Mouse (Mus musculus): ENCODE data around the gene Zfp280d. TPM values are rescaled to one million over a fixed set of nuclear protein-coding genes. Genes with fewer than 3 reads are reported as not detected.

The Zfp280d gene
- polyA plus RNA-seq, 1 experiment from 2014 or later: 47.4 TPM

DNA sequence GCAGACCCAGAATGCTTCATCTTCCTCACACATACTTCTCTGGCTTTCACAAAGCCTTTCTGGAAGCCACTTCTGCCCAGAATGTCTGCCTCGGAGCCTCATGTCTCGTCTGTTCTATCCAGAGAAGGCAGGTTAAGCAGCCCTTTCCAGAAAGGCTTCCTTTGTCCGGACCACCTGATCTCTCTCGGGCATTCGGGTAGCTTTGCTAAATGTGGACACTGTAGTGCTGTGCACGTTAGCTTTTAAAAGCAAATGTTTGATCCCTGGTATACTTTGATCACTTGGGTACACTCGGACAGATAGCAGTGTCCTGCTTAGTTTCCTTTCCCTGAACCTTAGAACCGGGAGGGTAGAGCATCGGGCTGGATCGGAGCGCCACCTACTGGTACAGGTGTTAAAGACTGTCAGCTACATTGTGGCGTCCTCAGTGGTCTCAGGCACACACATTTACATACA, 133.5 kb downstream of the Zfp280d start:
- DNase-seq (ENCODE audit: low spot score): peak; percentile 83
- H3K4me1 ChIP-seq: peaks cover 17% of the 10 kb centered on the region
- 16% methylated on average over 12 of the region's 12 CpGs for WGBS
- H3K27ac ChIP-seq (replicated peaks): peak overlapping the region; percentile 39; the same call in 1 of the 2 replicates
- no peaks in the 10 kb centered on the region for H3K36me3 ChIP-seq
- H3K27me3 ChIP-seq (ENCODE audit: low read depth, poor library complexity, severe bottlenecking): no peaks in the 10 kb centered on the region
- H3K4me3 ChIP-seq: peak overlapping the region; percentile 23; the same call in 1 of the 2 replicates
- H3K9me3 ChIP-seq (replicated peaks): no peaks in the 10 kb centered on the region

DNA sequence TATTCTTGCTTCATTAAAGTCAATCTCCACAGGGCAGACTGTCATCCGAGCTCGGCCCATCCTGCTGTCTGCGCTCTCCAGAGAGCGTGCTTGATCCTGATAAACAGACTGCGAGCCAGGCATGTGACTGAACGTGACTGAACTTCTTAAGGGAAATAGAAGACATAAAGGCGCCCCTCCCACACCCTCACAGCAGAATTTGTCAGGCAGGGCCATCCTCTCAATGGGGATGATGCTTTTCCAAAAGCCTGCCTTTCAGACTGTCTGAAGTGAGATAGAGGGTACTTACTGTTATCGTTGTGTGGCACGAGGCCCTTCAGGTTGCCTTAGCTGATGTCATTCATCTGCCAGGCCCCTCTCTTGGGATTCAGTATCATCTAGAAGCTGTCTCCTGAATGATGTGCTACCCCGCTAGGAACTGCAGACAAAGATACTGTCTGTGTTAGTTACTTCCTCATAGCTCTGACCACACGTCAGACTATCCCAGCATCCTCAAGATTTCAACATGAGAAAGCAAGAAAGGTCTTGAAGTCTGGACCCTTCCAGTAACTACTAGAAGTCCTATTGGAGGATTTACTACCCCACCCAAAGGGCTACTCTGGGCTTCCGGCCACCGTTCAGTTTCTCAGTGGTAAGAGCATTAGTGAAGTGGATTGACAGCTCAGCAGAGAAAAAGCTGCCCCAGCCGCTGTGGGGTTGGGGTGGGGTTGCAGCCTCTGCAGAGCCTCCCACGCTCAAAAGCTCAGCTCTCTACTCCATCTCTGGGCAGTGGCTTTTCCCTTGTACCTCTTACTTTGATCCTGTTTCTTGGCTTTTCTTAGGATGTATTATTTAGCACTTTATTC, 134.9 kb downstream of the Zfp280d start:
- no peak overlapping the region for H3K27ac ChIP-seq (replicated peaks)
- WGBS: 54% methylated on average over 15 of the region's 15 CpGs
- no peaks in the 10 kb centered on the region for H3K27me3 ChIP-seq (ENCODE audit: low read depth, poor library complexity, severe bottlenecking)
- peaks cover 17% of the 10 kb centered on the region for H3K4me1 ChIP-seq
- DNase-seq (ENCODE audit: low spot score): no peak
- H3K4me3 ChIP-seq: no peak overlapping the region
- H3K36me3 ChIP-seq: no peaks in the 10 kb centered on the region
- H3K9me3 ChIP-seq (replicated peaks): no peaks in the 10 kb centered on the region

DNA sequence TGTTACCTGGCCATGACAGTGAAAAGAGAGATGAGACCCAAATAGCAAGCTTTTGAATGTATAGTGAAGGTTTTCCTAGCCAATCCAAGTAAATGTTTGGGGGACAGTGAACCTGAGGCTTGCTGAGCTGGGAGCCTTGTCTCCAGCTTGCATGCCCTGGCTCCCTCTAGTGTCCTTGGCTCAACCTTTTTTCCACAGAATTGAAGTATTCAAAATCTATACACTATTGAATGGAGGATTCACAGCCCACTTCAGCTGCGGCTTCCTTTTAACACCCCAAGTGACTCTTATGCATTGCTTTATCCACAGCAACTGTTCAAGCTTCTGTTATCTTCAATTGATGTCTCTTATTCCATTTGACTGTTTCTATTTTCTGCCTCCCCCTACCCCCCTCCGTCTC, 137.1 kb downstream of the Zfp280d start:
- 90% methylated on average over 2 of the region's 2 CpGs for WGBS
- Histone ChIP-seq H3K4me3 (no peak overlapping the region), H3K27ac (replicated peaks) (no peak overlapping the region), H3K4me1 (peaks cover 17% of the 10 kb centered on the region), H3K9me3 (replicated peaks) (no peaks in the 10 kb centered on the region), H3K27me3 (ENCODE audit: low read depth, poor library complexity, severe bottlenecking) (no peaks in the 10 kb centered on the region), H3K36me3 (no peaks in the 10 kb centered on the region)
- no peak for DNase-seq (ENCODE audit: low spot score)

Other genes with a start within 250 kb of the Zfp280d start
- gene Tcf12, start 163.0 kb upstream of the Zfp280d start, polyA plus RNA-seq (2016; fragmentation: Nextera tagmentation; extraction: Ambion mirVana): 165 and 180 TPM in 2 replicates
- gene Mns1, start 163.2 kb downstream of the Zfp280d start, polyA plus RNA-seq (2016; fragmentation: Nextera tagmentation; extraction: Ambion mirVana): 52.9 and 53.8 TPM in 2 replicates
- gene Tex9, start 217.4 kb downstream of the Zfp280d start, polyA plus RNA-seq (2016; fragmentation: Nextera tagmentation; extraction: Ambion mirVana): 69.6 and 75.0 TPM in 2 replicates